Mouse (Mus musculus) hindbrain, embryonic 15.5 days (tissue): ENCODE data around the gene Rnd2. TPM values are rescaled to one million over a fixed set of nuclear protein-coding genes. Genes with fewer than 3 reads are reported as not detected.
"Not testable (repeated sequence)": the region's sequence is repeated elsewhere in the genome, so short reads cannot be mapped to it uniquely, and the experiment has no call there.

Experiments used
- ATAC-seq: fragments of 200-750 bp; cut with Nextera tagmentation; 2 replicates; pipeline ENCODE4 v1.8.0; 2017; ENCODE audit warnings: low read depth, moderate number of reproducible peaks, moderate TSS enrichment; ENCODE audit not compliant: low FRiP score
- H3K27ac ChIP-seq: fragments of 300-500 bp; sonication (generic); replicated peaks from 2 replicates; pipeline ENCODE4 v1.5.1; 2015; ENCODE audit warnings: mild to moderate bottlenecking, inconsistent platforms
- H3K27me3 ChIP-seq: fragments of 300-500 bp; sonication (generic); 2 replicates; pipeline ENCODE4 v1.6.1; 2015; ENCODE audit warnings: control low read depth, inconsistent platforms
- H3K36me3 ChIP-seq: fragments of 300-500 bp; sonication (generic); 2 replicates; pipeline ENCODE4 v1.6.1; 2015; ENCODE audit warnings: control low read depth, inconsistent platforms
- H3K4me1 ChIP-seq: fragments of 300-500 bp; sonication (generic); replicated peaks from 2 replicates; pipeline ENCODE4 v1.6.1; 2015; ENCODE audit warnings: control low read depth, inconsistent platforms
- H3K4me2 ChIP-seq: fragments of 300-500 bp; sonication (generic); 2 replicates; pipeline ENCODE4 v1.6.1; 2015; ENCODE audit warnings: moderate library complexity, mild to moderate bottlenecking, inconsistent platforms
- H3K4me3 ChIP-seq: fragments of 300-500 bp; sonication (generic); 2 replicates; pipeline ENCODE4 v1.5.1; 2015; ENCODE audit warnings: mild to moderate bottlenecking, inconsistent platforms
- H3K9ac ChIP-seq: fragments of 300-500 bp; sonication (generic); 2 replicates; pipeline ENCODE4 v1.6.1; 2015; ENCODE audit warnings: inconsistent platforms
- H3K9me3 ChIP-seq: fragments of 300-500 bp; sonication (generic); 2 replicates; pipeline ENCODE4 v1.6.1; 2016; ENCODE audit warnings: control low read depth, inconsistent platforms
- WGBS: fragments of 180-500 bp; shearing (Covaris S2); methylation state at CpG from one replicate; pipeline ENCODE4 v1.1.7; 2015; 5-methylcytosine and 5-hydroxymethylcytosine counted together
- polyA plus RNA-seq: library from polyadenylated mRNA; unstranded; fragments of >200 nt; fragmentation: Nextera tagmentation; extraction: Ambion mirVana; gene quantifications from 2 replicates; pipeline ENCODE4 v1.2.1, GENCODE M21; 2015

Rnd2 gene
- polyA plus RNA-seq, 1 experiment from 2014 or later, result 86.0 TPM

- Histone ChIP-seq H3K9ac (no peak overlapping the region), H3K9me3 (no peaks in the 10 kb centered on the region), H3K4me2 (no peak overlapping the region), H3K4me3 (no peak overlapping the region), H3K27ac (no peak overlapping the region), H3K36me3 (peaks cover 61% of the 10 kb centered on the region), H3K27me3 (no peaks in the 10 kb centered on the region), H3K4me1 (peaks cover 13% of the 10 kb centered on the region)
- 94% methylated on average over 9 of the region's 9 CpGs for WGBS
- no peak for ATAC-seq
Observed at GRCm38 (mm10) chr11:101431327-101431726, 33.5 kb upstream of the Rnd2 start.

DNA sequence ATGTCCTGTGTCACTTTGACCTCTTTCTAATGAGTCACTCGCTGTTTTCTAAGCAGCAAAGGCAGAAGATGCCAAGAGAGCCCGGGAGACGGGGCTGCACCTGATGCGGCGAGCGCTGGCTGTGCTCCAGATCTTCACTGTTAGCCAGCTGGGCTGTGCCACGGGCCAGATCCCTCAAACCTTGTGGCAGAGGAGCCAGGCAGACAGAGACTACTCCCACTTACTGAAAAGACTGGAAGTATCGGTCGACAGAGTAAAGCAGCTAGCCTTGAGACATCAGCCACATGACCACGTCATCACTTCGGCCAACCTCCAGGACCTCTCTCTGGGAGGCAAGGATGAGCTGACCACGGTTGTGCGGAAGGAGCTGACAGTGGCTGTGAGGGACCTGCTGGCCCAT is 31.4 kb upstream of the Rnd2 start:
- peaks cover 61% of the 10 kb centered on the region for H3K36me3 ChIP-seq
- WGBS, result 84% methylated on average over 13 of the region's 13 CpGs
- ATAC-seq, result no peak

DNA sequence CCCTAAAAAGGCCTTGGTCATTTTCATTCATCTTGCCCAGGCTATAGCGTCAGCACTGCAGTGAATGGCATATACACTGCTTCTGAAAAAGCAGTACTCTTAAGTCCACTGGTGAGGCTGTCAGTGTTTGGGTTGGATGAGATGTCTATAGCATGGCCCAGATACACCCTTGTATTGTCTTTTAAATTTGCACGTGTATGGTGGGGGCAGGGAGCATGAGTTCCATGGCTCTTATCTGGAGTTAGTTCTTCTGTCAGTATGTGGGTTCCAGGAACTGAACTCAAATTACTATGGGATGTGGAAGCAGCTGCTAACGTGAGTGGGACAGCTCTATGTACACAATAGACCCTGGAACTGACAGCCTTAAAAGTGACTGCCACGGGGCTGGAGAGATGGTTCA is 29.0 kb upstream of the Rnd2 start:
- Histone ChIP-seq H3K9ac (no peak overlapping the region), H3K4me3 (no peak overlapping the region), H3K9me3 (no peaks in the 10 kb centered on the region), H3K27ac (no peak overlapping the region), H3K27me3 (no peaks in the 10 kb centered on the region), H3K4me1 (no peaks in the 10 kb centered on the region), H3K36me3 (peaks cover 45% of the 10 kb centered on the region), H3K4me2 (no peak overlapping the region)
- 87% methylated on average over 4 of the region's 4 CpGs for WGBS
- ATAC-seq, result no peak

More for the DNA sequence above, 31.4 kb upstream of the Rnd2 start:
- H3K27ac ChIP-seq, result no peak overlapping the region
- no peak overlapping the region for H3K9ac ChIP-seq
- H3K27me3 ChIP-seq, result no peaks in the 10 kb centered on the region
- no peak overlapping the region for H3K4me3 ChIP-seq
- no peaks in the 10 kb centered on the region for H3K9me3 ChIP-seq
- no peak overlapping the region for H3K4me2 ChIP-seq
- no peaks in the 10 kb centered on the region for H3K4me1 ChIP-seq

- no peak overlapping the region for H3K4me3 ChIP-seq
- H3K4me1 ChIP-seq, result no peaks in the 10 kb centered on the region
- H3K9ac ChIP-seq, result no peak overlapping the region
- no peaks in the 10 kb centered on the region for H3K9me3 ChIP-seq
- WGBS, result 48% methylated on average over 4 of the region's 4 CpGs
- H3K4me2 ChIP-seq, result no peak overlapping the region
- ATAC-seq, result no peak
- H3K27ac ChIP-seq, result no peak overlapping the region
- peaks cover 34% of the 10 kb centered on the region for H3K36me3 ChIP-seq
- H3K27me3 ChIP-seq, result no peaks in the 10 kb centered on the region
Observed at GRCm38 (mm10) chr11:101436916-101437315, 27.9 kb upstream of the Rnd2 start.

DNA sequence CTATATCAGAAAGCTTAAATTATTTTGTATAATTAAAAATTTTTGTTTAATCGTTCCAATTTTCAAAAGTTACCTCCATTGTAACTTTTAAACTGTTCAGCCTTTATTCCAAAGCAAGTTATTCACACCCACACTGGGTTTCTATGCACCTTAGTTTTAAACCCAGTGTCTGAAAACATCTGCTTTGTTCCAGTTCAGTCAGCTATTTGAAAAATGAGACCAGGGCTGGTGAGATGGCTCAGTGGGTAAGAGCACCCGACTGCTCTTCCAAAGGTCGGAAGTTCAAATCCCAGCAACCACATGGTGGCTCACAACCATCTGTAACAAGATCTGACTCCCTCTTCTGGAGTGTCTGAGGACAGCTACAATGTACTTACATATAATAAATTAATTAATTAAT is 26.8 kb upstream of the Rnd2 start:
- not testable (repeated sequence) for ATAC-seq, H3K4me2 ChIP-seq, H3K4me3 ChIP-seq, H3K4me1 ChIP-seq, H3K27ac ChIP-seq, H3K9me3 ChIP-seq, H3K9ac ChIP-seq, H3K27me3 ChIP-seq
- H3K36me3 ChIP-seq, result peaks cover 26% of the 10 kb centered on the region
- WGBS, result 49% methylated on average over 3 of the region's 3 CpGs

DNA sequence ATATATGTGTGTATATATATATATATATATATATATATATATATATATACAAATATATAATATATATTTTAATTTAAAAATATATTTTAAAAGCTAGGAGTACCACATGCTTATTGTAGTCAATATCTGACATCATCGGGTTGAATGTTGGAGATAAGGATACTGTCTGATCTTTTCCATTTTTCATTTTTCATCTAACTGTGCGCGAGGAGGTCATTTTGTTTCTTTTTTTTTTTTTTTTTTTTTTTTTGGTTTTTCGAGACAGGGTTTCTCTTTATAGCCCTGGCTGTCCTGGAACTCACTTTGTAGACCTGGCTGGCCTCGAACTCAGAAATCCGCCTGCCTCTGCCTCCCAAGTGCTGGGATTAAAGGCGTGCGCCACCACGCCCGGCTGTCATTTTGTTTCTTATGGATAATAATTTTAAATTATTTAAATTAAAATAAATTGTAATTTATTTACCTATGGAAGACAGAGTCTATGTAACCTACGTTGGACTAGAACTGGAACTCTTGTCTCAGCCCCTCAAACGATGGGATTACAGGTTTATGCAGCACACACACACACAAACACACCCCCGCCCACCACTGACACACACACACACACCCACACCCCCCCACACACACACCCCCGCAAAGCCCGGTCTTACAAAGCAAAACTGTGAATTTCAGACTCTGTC is 23.2 kb upstream of the Rnd2 start:
- Histone ChIP-seq H3K27ac (0 out of 2 replicates have a peak overlapping the region, but pooled peaks have one; percentile 53), H3K36me3 (peaks cover 17% of the 10 kb centered on the region), H3K4me1 (peaks cover 18% of the 10 kb centered on the region), H3K4me2 (peak overlapping the region; percentile 49), H3K4me3 (peak overlapping the region; percentile 29)
- not testable (repeated sequence) for H3K27me3 ChIP-seq, H3K9ac ChIP-seq, H3K9me3 ChIP-seq, ATAC-seq
- 40% methylated on average over 15 of the region's 15 CpGs for WGBS

- ATAC-seq, result peak; percentile 98
- H3K4me3 ChIP-seq, result peak within 1 kb of the TSS; percentile 86
- no peaks in the 10 kb centered on the region for H3K9me3 ChIP-seq
- H3K36me3 ChIP-seq, result peaks cover 17% of the 10 kb centered on the region
- no peaks in the 10 kb centered on the region for H3K27me3 ChIP-seq
- 0% methylated on average over 42 of the region's 42 CpGs for WGBS
- peak within 1 kb of the TSS; percentile 94 for H3K9ac ChIP-seq
- H3K4me1 ChIP-seq, result peaks cover 18% of the 10 kb centered on the region
- H3K27ac ChIP-seq, result peak within 1 kb of the TSS; percentile 92
- H3K4me2 ChIP-seq, result peak within 1 kb of the TSS; percentile 93
Observed at GRCm38 (mm10) chr11:101442127-101442693, 22.6 kb upstream of the Rnd2 start, which contains the start of gene Rpl27. Rpl27 (plus strand) TSS chr11:101442298.

DNA sequence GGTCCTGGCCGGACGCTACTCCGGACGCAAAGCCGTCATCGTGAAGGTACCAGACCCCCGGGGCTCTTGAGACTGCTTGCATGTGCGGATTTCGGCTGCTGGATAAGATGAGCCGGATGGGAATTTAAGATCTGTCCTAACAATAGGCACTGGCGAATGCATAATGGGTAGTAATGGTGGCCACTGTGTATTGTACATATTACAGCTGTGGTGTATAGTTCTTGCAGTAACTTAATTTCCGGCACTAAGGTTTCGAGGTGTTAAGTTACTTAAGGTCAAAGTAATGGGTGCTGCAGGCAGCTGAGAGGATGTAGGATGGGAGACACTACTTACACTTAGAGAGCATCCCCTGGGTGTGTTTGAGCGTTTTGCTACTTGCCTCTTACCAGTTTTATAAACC is 22.0 kb upstream of the Rnd2 start:
- H3K4me3 ChIP-seq, result peak overlapping the region; percentile 86
- H3K36me3 ChIP-seq, result peaks cover 17% of the 10 kb centered on the region
- H3K27ac ChIP-seq, result peak overlapping the region; percentile 92
- H3K4me2 ChIP-seq, result peak overlapping the region; percentile 93
- under 1% methylated on average over 14 of the region's 14 CpGs for WGBS
- H3K27me3 ChIP-seq, result no peaks in the 10 kb centered on the region
- ATAC-seq, result no peak
- peaks cover 18% of the 10 kb centered on the region for H3K4me1 ChIP-seq
- H3K9me3 ChIP-seq, result no peaks in the 10 kb centered on the region
- H3K9ac ChIP-seq, result peak overlapping the region; percentile 94

- Histone ChIP-seq H3K36me3 (peaks cover 17% of the 10 kb centered on the region), H3K27me3 (no peaks in the 10 kb centered on the region), H3K4me3 (no peak overlapping the region), H3K27ac (no peak overlapping the region), H3K9ac (no peak overlapping the region), H3K4me1 (peaks cover 18% of the 10 kb centered on the region), H3K9me3 (no peaks in the 10 kb centered on the region), H3K4me2 (no peak overlapping the region)
- 80% methylated on average over 1 of the region's 1 CpGs for WGBS
- no peak for ATAC-seq
Observed at GRCm38 (mm10) chr11:101446319-101446718, 18.5 kb upstream of the Rnd2 start.

GRCm38 (mm10) chr11:101446860-101447259 is 17.9 kb upstream of the Rnd2 start:
- Histone ChIP-seq H3K36me3 (peaks cover 17% of the 10 kb centered on the region), H3K4me1 (peaks cover 18% of the 10 kb centered on the region)
- 93% methylated on average over 8 of the region's 8 CpGs for WGBS
- not testable (repeated sequence) for ATAC-seq, H3K27ac ChIP-seq, H3K4me3 ChIP-seq, H3K9ac ChIP-seq, H3K9me3 ChIP-seq, H3K4me2 ChIP-seq, H3K27me3 ChIP-seq

DNA sequence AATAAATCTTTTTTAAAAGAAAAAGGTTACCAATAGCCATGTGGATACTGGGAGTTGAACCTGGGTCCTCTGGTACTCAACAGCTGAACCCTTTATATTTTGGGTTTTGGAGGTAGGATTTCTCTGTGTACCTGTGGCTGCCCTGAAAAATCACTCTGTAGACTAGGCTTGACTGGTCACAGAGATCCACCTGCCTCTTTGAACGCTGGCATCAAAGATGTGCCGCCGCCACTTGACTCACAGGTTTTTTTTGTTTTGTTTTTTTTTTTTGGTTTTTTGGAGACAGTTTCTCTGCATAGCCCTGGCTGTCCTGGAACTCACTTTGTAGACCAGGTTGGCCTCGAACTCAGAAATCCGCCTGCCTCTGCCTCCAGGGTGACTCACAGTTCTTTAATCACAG is 17.0 kb upstream of the Rnd2 start:
- H3K36me3 ChIP-seq, result peaks cover 17% of the 10 kb centered on the region
- WGBS, result 92% methylated on average over 5 of the region's 5 CpGs

DNA sequence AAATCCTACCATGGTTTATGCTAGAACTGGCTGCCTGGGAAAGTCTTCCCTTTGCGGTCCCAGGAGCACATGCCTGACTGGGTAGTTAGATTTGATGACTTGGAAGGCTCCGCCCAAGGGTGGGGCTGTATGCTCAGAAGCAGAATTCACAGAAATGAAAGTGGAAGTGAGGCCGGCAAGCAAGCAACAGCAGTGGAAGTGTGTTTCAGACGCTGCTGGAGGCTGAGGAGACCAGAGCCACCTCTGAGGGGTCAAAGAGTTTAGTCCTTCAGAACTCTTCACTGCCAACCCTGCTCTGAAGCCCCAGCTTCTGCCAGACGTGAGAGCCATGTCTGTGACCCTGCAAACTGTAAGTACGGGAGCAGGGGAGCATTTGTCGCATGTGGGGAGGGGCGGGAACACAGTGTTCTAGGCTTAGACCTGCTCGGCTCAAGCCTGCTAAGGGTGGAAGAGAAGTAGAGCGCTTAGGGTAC is 16.5 kb upstream of the Rnd2 start, which contains the start of gene Ifi35:
Ifi35 (plus strand) TSS at position 134 of the 473 bp plus-strand sequence.
- Histone ChIP-seq H3K4me3 (peak within 1 kb of the TSS; percentile 20), H3K27ac (no peak within 1 kb of the TSS), H3K4me2 (peak within 1 kb of the TSS; percentile 13; the same call in 1 of the 2 replicates), H3K9me3 (no peaks in the 10 kb centered on the region), H3K9ac (no peak within 1 kb of the TSS), H3K27me3 (no peaks in the 10 kb centered on the region), H3K4me1 (peaks cover 13% of the 10 kb centered on the region), H3K36me3 (peaks cover 17% of the 10 kb centered on the region)
- ATAC-seq, result no peak
- WGBS, result 41% methylated on average over 10 of the region's 10 CpGs

More for the DNA sequence above, 17.0 kb upstream of the Rnd2 start:
- Histone ChIP-seq H3K9ac (no peak overlapping the region), H3K4me1 (peaks cover 18% of the 10 kb centered on the region), H3K9me3 (no peaks in the 10 kb centered on the region), H3K4me3 (no peak overlapping the region), H3K27ac (no peak overlapping the region), H3K4me2 (no peak overlapping the region), H3K27me3 (no peaks in the 10 kb centered on the region)
- ATAC-seq, result no peak
